Mouse (Mus musculus) cerebellum, adult 9-11 months (tissue): ENCODE measurements around the gene Prl3c1.
"Not testable (repeated sequence)": the region's sequence is repeated elsewhere in the genome, so short reads cannot be mapped to it uniquely, and the experiment has no call there.

Experiments
- DNase-seq: peaks from one replicate; pipeline ENCODE4 v3.0.0; 2022

Prl3c1 gene

DNA sequence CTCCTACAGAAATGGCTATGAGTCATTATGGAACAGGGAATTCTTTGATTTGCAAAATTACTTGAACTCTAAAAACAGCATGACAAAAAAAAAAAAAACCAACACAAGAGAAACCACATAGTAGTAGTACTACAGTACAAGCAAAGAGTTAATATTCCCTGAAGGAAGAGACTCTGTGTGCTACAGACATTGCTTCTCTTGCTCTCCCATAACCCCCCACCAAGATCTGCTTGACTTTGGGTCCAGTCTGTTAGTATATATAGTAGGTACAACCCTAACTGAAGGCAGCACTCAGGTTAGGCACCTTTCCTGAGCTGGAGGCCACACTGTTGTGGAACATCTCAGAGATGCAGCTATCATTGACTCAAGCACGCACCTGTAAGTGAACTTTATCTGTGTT, at the start of gene Prl3c1:
Gene Prl3c1, plus strand, starts transcription at position 301 of the 400 bp plus-strand sequence.
- DNase-seq, result no peak

DNA sequence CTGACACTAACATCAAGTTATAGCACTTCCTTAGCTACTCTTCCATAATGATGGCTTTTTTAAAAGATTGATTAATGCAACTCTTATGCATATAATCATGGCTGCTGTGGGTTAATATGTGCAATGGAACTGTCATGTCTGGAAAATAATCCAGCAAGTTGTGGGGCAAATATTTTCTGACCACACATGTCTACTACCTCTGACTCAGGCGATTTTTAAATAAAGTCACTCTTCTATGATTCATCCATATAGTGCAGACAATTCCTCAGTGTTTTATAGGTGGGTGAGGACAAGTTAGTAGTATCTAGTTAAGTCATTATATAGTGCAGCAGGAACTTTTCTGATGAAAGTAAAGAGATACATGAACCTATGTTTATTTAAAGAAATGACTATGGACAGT, 48.2 kb upstream of the Prl3c1 start:
- DNase-seq, result no peak

DNA sequence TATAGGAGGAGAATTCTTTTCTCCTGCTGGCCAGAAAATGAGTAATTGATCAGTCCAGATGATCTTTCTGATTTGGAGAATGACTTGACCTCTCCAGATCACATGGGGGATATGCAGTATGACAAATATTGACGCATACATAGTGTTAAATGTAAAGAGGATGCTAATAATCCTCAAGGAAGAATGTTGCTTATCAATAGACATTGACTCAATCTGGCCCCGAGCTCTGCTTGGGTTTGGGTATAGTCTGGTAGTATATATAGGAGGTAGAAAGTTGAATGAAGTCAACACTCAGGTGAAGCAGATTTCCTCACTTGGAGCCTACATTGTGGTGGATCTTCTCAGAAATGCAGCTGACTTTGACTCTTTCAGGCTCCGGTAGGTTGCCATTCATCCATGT, 40.0 kb upstream of the Prl3c1 start, which contains the start of gene Prl3d3:
Gene Prl3d3, plus strand, starts transcription at position 301 of the 400 bp plus-strand sequence.
- not testable (repeated sequence) for DNase-seq

DNA sequence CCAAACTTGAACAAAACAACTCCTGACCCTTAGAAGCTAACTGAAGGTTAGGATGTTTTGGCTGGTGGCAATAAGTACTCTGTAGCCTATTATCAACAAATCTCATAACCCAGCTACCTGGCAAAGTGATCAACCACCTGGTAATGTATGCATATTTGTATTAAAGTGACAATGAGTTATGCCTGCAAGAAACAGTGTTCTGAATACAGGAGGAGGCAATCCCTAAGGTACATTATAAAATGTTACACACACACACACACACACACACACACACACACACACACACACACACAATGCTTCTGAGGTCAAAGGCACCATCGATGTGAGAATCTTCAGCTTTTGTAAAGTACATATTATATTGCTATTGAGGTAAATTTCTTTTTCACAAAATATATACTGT, 45.1 kb downstream of the Prl3c1 start, which contains the start of gene Prl3b1:
Gene Prl3b1, plus strand, starts transcription at position 301 of the 400 bp plus-strand sequence.
- DNase-seq, result no peak
